Mouse (Mus musculus) stomach, embryonic 14.5 days (tissue): ENCODE results near the gene Marc1. TPM values are rescaled to one million over a fixed set of nuclear protein-coding genes. Genes with fewer than 3 reads are reported as not detected.

Source experiments
- ATAC-seq: fragments of 200-750 bp; cut with Nextera tagmentation; 2 replicates; pipeline ENCODE4 v1.8.0; 2017; ENCODE audit warnings: low read depth, moderate TSS enrichment; ENCODE audit not compliant: insufficient number of reproducible peaks, insufficient read depth, low FRiP score
- H3K27ac ChIP-seq: fragments of 300-500 bp; sonication (generic); 2 replicates; pipeline ENCODE4 v1.5.1; 2014; ENCODE audit warnings: mild to moderate bottlenecking, low read length, moderate library complexity, mixed read lengths
- H3K27me3 ChIP-seq: fragments of 300-500 bp; sonication (generic); 2 replicates; pipeline ENCODE4 v1.6.1; 2014; ENCODE audit warnings: low read length, control low read depth, mixed read lengths; ENCODE audit not compliant: control insufficient read depth, insufficient read depth
- H3K36me3 ChIP-seq: fragments of 300-500 bp; sonication (generic); 2 replicates; pipeline ENCODE4 v1.6.1; 2014; ENCODE audit warnings: mild to moderate bottlenecking, control low read depth, low read length, moderate library complexity, mixed read lengths; ENCODE audit not compliant: control insufficient read depth, insufficient read depth
- H3K4me1 ChIP-seq: fragments of 300-500 bp; sonication (generic); 2 replicates; pipeline ENCODE4 v1.6.1; 2014; ENCODE audit warnings: low read length, control low read depth, mixed read lengths; ENCODE audit not compliant: control insufficient read depth, insufficient read depth
- H3K4me2 ChIP-seq: fragments of 300-500 bp; sonication (generic); replicated peaks from 2 replicates; pipeline ENCODE4 v1.6.1; 2014; ENCODE audit warnings: low read depth, low read length, control low read depth
- H3K4me3 ChIP-seq: fragments of 300-500 bp; sonication (generic); 2 replicates; pipeline ENCODE4 v1.5.1; 2014; ENCODE audit warnings: low read depth, low read length, control low read depth
- H3K9ac ChIP-seq: fragments of 300-500 bp; sonication (generic); replicated peaks from 2 replicates; pipeline ENCODE4 v1.6.1; 2014; ENCODE audit warnings: low read depth, mild to moderate bottlenecking, control low read depth, low read length, moderate library complexity, mixed read lengths
- H3K9me3 ChIP-seq: fragments of 300-500 bp; sonication (generic); 2 replicates; pipeline ENCODE4 v1.6.1; 2016; ENCODE audit warnings: low read depth, low read length, control low read depth; ENCODE audit not compliant: control insufficient read depth
- WGBS: fragments of 180-500 bp; shearing (Covaris S2); extraction: QIAGEN DNeasy Blood & Tissue Kit; methylation state at CpG from one replicate; pipeline ENCODE4 v1.1.7; 2014; 5-methylcytosine and 5-hydroxymethylcytosine counted together
- polyA plus RNA-seq: library from polyadenylated mRNA; unstranded; fragments of >200 nt; fragmentation: Nextera tagmentation; extraction: Ambion mirVana; gene quantifications from 2 replicates; pipeline ENCODE4 v1.2.1, GENCODE M21; 2014

The Marc1 gene
- polyA plus RNA-seq, 1 experiment from 2014 or later = 0.20 TPM

DNA sequence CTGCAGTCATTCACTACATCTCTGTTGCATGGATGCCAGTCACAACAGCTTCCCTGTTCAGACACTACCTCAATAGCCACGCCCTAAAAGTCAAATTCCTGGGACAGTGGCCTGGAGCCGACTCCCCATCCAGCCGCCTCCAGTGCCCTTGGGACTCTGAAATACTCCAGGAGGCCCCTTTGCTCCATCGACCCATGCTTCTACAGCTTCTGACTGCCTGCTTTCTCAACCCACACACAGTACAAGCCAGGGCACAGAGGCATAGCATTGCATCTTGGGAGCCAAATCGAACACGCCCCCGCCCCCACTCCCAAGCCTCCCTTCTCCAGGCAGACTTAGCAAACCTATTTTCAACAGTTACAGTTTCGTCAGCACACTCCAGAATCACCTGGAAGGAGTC lies 18.8 kb upstream of the Marc1 start:
- Histone ChIP-seq H3K9me3 (no peaks in the 10 kb centered on the region), H3K4me1 (no peaks in the 10 kb centered on the region), H3K4me2 (no peak overlapping the region), H3K27ac (no peak overlapping the region), H3K4me3 (no peak overlapping the region), H3K27me3 (no peaks in the 10 kb centered on the region), H3K36me3 (peaks cover 27% of the 10 kb centered on the region), H3K9ac (no peak overlapping the region)
- ATAC-seq = no peak
- 85% methylated on average over 8 of the region's 8 CpGs for WGBS

DNA sequence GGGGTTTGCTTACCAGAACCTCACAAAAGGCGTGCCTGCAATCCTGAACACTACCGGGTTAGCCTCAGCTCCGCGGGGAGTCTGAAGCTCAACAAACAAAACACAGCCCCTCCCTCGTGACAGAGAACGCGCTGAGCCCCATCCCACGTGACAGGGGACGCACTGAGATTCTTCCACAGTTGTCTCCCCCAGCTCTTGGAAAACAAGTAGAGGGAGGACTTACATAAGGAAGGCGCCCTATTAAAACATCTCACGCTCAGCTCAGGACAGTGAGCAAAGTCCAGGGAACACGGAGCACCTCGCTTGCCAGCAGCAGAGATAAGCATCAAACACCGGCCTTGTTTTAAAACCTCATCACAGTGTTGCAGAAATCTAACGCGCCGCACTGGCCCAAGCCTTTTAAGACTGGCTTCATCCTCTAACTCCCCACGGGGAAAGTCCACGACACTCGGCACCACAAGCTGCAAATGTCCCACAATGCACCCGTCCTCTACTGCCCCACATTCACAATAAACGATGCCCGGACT lies 16.1 kb upstream of the Marc1 start:
- Histone ChIP-seq H3K27me3 (no peaks in the 10 kb centered on the region), H3K4me1 (0 out of 2 replicates have a peak, but pooled peaks cover 3% of the 10 kb centered on the region), H3K9me3 (no peaks in the 10 kb centered on the region), H3K4me2 (peak overlapping the region; percentile 5; the same call in 1 of the 2 replicates), H3K27ac (no peak overlapping the region), H3K9ac (no peak overlapping the region), H3K4me3 (no peak overlapping the region), H3K36me3 (peaks cover 20% of the 10 kb centered on the region)
- ATAC-seq = no peak
- WGBS = 33% methylated on average over 23 of the region's 23 CpGs

DNA sequence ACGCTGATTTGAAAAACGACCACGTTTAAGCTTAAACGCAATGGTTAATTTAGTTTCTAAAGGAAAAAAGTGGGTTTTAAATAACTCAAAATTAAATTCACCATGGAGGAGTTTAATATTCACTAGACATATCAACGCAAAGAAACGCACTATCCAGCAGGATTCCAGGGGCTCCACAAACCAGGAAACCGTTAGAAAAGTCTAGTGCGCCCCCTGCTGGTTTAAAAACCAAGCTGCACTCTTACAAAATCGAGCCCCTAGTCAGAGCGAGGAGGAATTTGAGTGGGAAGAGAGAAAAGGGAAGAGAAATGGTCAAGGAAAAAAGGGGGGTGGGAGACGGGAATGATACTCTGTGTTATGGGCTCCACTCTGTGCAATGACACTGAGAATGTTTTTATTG lies 14.0 kb upstream of the Marc1 start:
- no peak for ATAC-seq
- Histone ChIP-seq H3K36me3 (0 out of 2 replicates have a peak, but pooled peaks cover 3% of the 10 kb centered on the region), H3K9ac (no peak overlapping the region), H3K27me3 (no peaks in the 10 kb centered on the region), H3K4me2 (no peak overlapping the region; the same call in 1 of the 2 replicates), H3K4me3 (no peak overlapping the region), H3K4me1 (0 out of 2 replicates have a peak, but pooled peaks cover 3% of the 10 kb centered on the region), H3K9me3 (no peaks in the 10 kb centered on the region), H3K27ac (no peak overlapping the region)
- WGBS = 23% methylated on average over 11 of the region's 11 CpGs

DNA sequence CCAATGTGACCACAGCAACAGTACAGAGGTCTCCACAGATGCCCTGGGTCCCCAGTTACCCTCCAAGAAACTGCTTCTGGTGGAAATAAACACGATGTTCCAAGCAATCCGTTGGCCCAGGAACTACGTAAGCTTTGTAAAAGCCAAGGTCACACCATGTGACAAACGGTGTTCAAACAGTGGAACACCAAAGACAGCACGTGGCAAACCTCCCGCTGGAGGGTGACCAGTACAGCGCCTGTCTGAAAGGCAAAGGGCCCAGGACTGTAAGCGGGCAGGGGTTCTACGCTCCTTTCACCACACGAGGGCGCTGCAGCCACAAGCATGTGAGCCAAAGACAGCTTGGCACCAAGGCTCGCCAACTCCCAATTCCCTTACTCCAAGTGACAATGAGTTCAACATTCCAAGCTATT lies 13.3 kb upstream of the Marc1 start:
- H3K4me3 ChIP-seq = no peak overlapping the region
- H3K9me3 ChIP-seq = no peaks in the 10 kb centered on the region

DNA sequence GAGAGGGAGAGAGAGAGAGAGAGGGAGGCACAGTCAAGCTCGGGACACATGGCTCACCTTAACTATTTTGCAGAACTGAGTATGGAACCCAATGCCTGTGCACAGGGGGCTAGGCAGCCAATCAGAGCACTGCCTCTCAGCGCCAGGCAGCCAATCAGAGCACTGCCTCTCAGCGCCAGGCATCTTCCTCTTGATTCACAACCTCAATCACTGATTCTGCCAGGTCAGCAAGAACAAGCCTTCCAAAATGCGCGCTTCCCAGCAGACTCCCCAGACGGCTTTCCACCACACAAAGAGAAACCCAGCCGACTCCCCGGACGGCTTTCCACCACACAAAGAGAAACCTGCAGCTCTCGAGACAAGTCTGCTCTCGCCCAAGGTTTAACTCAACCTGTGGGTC lies 11.6 kb upstream of the Marc1 start:
- Histone ChIP-seq H3K4me1 (0 out of 2 replicates have a peak, but pooled peaks cover 3% of the 10 kb centered on the region), H3K4me3 (no peak overlapping the region), H3K36me3 (peaks cover 4% of the 10 kb centered on the region; the same call in 1 of the 2 replicates), H3K27ac (no peak overlapping the region), H3K9me3 (no peaks in the 10 kb centered on the region), H3K4me2 (no peak overlapping the region), H3K9ac (no peak overlapping the region), H3K27me3 (no peaks in the 10 kb centered on the region)
- WGBS = 20% methylated on average over 11 of the region's 11 CpGs
- no peak; the same call in 1 of the 2 replicates for ATAC-seq

More for the DNA sequence above, 13.3 kb upstream of the Marc1 start:
- peak; percentile 68 for ATAC-seq
- Histone ChIP-seq H3K36me3 (0 out of 2 replicates have a peak, but pooled peaks cover 3% of the 10 kb centered on the region), H3K27ac (no peak overlapping the region), H3K4me2 (no peak overlapping the region; the same call in 1 of the 2 replicates), H3K27me3 (no peaks in the 10 kb centered on the region), H3K9ac (no peak overlapping the region), H3K4me1 (0 out of 2 replicates have a peak, but pooled peaks cover 3% of the 10 kb centered on the region)
- WGBS = 8% methylated on average over 12 of the region's 12 CpGs

DNA sequence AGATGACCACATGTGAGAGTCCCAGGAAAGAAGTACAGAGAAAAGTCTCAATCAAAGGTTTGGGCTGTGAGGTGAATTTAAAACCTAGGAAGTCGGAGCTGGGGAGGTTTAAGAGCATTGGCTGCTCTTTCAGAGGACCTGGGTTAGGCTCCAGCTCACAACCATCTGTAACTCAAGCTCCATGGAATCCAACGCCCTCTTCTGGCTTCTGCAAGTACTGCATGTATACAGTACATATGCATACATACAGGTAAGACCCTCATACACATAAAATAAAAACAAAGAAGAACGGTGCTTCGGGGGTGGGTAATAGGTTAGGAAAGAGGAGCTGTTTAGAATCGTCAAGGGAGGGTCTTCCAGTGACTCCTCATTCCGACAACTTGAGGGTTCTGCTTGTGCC lies 6.7 kb upstream of the Marc1 start:
- no peak overlapping the region for H3K27ac ChIP-seq
- H3K9ac ChIP-seq = no peak overlapping the region
- WGBS = 81% methylated on average over 6 of the region's 6 CpGs
- H3K27me3 ChIP-seq = no peaks in the 10 kb centered on the region
- no peaks in the 10 kb centered on the region for H3K9me3 ChIP-seq
- no peak overlapping the region for H3K4me2 ChIP-seq
- H3K36me3 ChIP-seq = peaks cover 5% of the 10 kb centered on the region; the same call in 1 of the 2 replicates
- H3K4me1 ChIP-seq = no peaks in the 10 kb centered on the region
- H3K4me3 ChIP-seq = no peak overlapping the region
- ATAC-seq = no peak

DNA sequence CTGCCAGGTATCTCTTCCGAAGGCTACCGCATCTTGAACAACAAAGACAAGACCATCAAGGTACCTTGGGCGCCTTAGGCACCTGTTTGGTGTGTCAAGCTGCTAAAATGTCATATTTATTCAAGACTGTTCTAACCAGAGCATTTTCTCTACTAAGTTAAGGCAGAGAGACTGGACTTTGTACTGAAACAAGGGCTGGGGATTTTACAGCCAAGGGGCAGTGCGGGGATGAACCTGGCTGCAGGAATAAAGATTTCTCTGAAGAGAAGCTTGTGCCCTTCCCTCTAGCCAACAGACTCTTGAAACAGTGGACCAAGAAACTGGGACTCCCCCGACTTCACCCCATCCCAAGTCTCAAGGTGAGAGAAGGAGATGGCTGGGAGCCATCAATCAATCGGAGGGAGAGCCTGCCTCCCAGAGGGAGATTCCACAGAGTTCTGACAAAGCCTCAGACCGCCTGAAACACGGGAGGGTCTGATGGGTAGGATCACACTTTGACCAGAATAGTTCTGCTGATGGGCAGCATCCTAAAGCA lies 670 bp upstream of the Marc1 start:
- no peak overlapping the region for H3K27ac ChIP-seq
- H3K36me3 ChIP-seq = peaks cover 3% of the 10 kb centered on the region; the same call in 1 of the 2 replicates
- WGBS = 56% methylated on average over 8 of the region's 8 CpGs
- no peak overlapping the region for H3K9ac ChIP-seq
- peaks cover 10% of the 10 kb centered on the region; the same call in 1 of the 2 replicates for H3K4me1 ChIP-seq
- 0 out of 2 replicates have a peak, but pooled peaks cover 10% of the 10 kb centered on the region for H3K27me3 ChIP-seq
- no peaks in the 10 kb centered on the region for H3K9me3 ChIP-seq
- no peak overlapping the region for H3K4me3 ChIP-seq
- ATAC-seq = no peak
- H3K4me2 ChIP-seq = no peak overlapping the region

DNA sequence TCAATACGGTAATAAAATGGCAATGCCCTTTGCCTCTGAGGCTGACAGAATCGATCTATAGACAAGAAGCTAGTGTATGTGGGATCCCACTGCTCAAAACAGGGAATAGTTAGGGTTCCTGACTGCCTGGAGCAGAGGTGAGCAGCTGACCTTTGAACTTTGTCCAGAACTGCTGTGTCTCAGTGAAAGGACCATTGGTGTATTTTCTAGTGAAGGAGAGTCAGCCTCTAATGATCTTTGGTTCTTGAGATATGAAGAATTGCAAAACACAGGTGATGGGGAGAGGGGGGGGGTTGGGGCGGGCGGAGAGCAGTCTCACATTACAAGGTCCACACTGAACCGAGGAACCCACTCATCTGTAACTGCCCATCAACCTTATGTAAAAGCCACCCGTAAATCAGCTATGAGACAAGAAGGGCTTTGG lies 1.5 kb downstream of the Marc1 start:
- peaks cover 10% of the 10 kb centered on the region; the same call in 1 of the 2 replicates for H3K4me1 ChIP-seq
- H3K9ac ChIP-seq = no peak overlapping the region
- peaks cover 3% of the 10 kb centered on the region; the same call in 1 of the 2 replicates for H3K36me3 ChIP-seq
- 51% methylated on average over 6 of the region's 6 CpGs for WGBS
- H3K27ac ChIP-seq = no peak overlapping the region
- H3K4me3 ChIP-seq = no peak overlapping the region
- H3K27me3 ChIP-seq = 0 out of 2 replicates have a peak, but pooled peaks cover 10% of the 10 kb centered on the region
- ATAC-seq = no peak
- no peak overlapping the region for H3K4me2 ChIP-seq
- no peaks in the 10 kb centered on the region for H3K9me3 ChIP-seq
